Mouse (Mus musculus) urinary bladder, adult 18-20 months (tissue): ENCODE results near the gene Dnm3.

ENCODE experiments used
- DNase-seq, 2 experiments: peaks; one replicate each; pipeline ENCODE4 v3.0.0; 2022; ENCODE audit warnings: low spot score in 2 of 2, mixed read lengths in 2 of 2

Dnm3 gene

GRCm38 (mm10) chr1:162023681-162024270 lies 454.1 kb downstream of the Dnm3 start:
- DNase-seq, result no peak

- DNase-seq, result no peak
These were observed 457.1 kb downstream of the Dnm3 start for GRCm38 (mm10) chr1:162020766-162021165.

- DNase-seq, result no peak
These were observed 457.5 kb downstream of the Dnm3 start for GRCm38 (mm10) chr1:162020303-162020731.

- DNase-seq, result no peak
These were observed 459.2 kb downstream of the Dnm3 start for GRCm38 (mm10) chr1:162018601-162018977.

- no peak for DNase-seq
These were observed 459.7 kb downstream of the Dnm3 start for GRCm38 (mm10) chr1:162017975-162018600.

- no peak for DNase-seq
These were observed 460.9 kb downstream of the Dnm3 start for GRCm38 (mm10) chr1:162016982-162017381.

GRCm38 (mm10) chr1:162015247-162015862 lies 462.5 kb downstream of the Dnm3 start:
- no peak for DNase-seq

GRCm38 (mm10) chr1:162013561-162013960 lies 464.3 kb downstream of the Dnm3 start:
- no peak for DNase-seq

GRCm38 (mm10) chr1:162011523-162012245 lies 466.1 kb downstream of the Dnm3 start:
- DNase-seq, result no peak

GRCm38 (mm10) chr1:162009086-162009485 lies 468.7 kb downstream of the Dnm3 start:
- DNase-seq, result no peak

GRCm38 (mm10) chr1:162008631-162009067 lies 469.2 kb downstream of the Dnm3 start:
- DNase-seq, result no peak

GRCm38 (mm10) chr1:162008208-162008607 lies 469.6 kb downstream of the Dnm3 start:
- DNase-seq, result no peak

GRCm38 (mm10) chr1:162006109-162006508 lies 471.7 kb downstream of the Dnm3 start:
- no peak for DNase-seq

- DNase-seq, result peak; percentile 21 to 43
These were observed 472.7 kb downstream of the Dnm3 start for GRCm38 (mm10) chr1:162004821-162005770.

GRCm38 (mm10) chr1:162004518-162004780 lies 473.4 kb downstream of the Dnm3 start:
- no peak for DNase-seq

- no peak for DNase-seq
These were observed 473.9 kb downstream of the Dnm3 start for GRCm38 (mm10) chr1:162003729-162004517.

- DNase-seq, result no peak
These were observed 476.5 kb downstream of the Dnm3 start for GRCm38 (mm10) chr1:162001328-162001727.

- DNase-seq, result peak; percentile 17 to 31
These were observed 477.9 kb downstream of the Dnm3 start for GRCm38 (mm10) chr1:161999882-162000371.

GRCm38 (mm10) chr1:161999338-161999737 lies 478.5 kb downstream of the Dnm3 start:
- DNase-seq, result no peak

- no peak for DNase-seq
These were observed 479.1 kb downstream of the Dnm3 start for GRCm38 (mm10) chr1:161998781-161999180.

GRCm38 (mm10) chr1:161992389-161992788 lies 485.4 kb downstream of the Dnm3 start:
- no peak for DNase-seq
